Mouse (Mus musculus) frontal cortex, postnatal 36 days (tissue): ENCODE data around the gene Atp5d.
"Not testable (repeated sequence)": the region's sequence is repeated elsewhere in the genome, so short reads cannot be mapped to it uniquely, and the experiment has no call there.

Source experiments
- DNase-seq, 2 experiments: peaks; one replicate each; pipeline ENCODE4 v3.0.0; 2022; ENCODE audit warnings: low spot score in 2 of 2

Atp5d gene

GRCm38 (mm10) chr10:80166136-80166535, 27.7 kb downstream of the Atp5d start:
- not testable (repeated sequence) for DNase-seq

GRCm38 (mm10) chr10:80167460-80168037, 29.1 kb downstream of the Atp5d start:
- DNase-seq: peak; percentile 98

- DNase-seq: peak; percentile 93 to 95
These were observed 29.7 kb downstream of the Atp5d start for GRCm38 (mm10) chr10:80168038-80168661.

GRCm38 (mm10) chr10:80169070-80169469, 30.6 kb downstream of the Atp5d start:
- DNase-seq: no peak

- no peak for DNase-seq
These were observed 31.2 kb downstream of the Atp5d start for GRCm38 (mm10) chr10:80169651-80170050.

- no peak for DNase-seq
These were observed 31.6 kb downstream of the Atp5d start for GRCm38 (mm10) chr10:80170052-80170451.

- no peak for DNase-seq
These were observed 32.2 kb downstream of the Atp5d start for GRCm38 (mm10) chr10:80170601-80171021.

GRCm38 (mm10) chr10:80171252-80171651, 32.8 kb downstream of the Atp5d start:
- DNase-seq: no peak

- no peak for DNase-seq
These were observed 33.5 kb downstream of the Atp5d start for GRCm38 (mm10) chr10:80171760-80172526.

GRCm38 (mm10) chr10:80172527-80173292, 34.3 kb downstream of the Atp5d start, which contains the start of gene 1600002K03Rik:
Gene 1600002K03Rik, plus strand, starts transcription at chr10:80172944.
- DNase-seq: peak; percentile 93

- DNase-seq: no peak
These were observed 34.9 kb downstream of the Atp5d start for GRCm38 (mm10) chr10:80173358-80173757.

GRCm38 (mm10) chr10:80173955-80174640, 35.7 kb downstream of the Atp5d start:
- DNase-seq: no peak

GRCm38 (mm10) chr10:80174705-80175104, 36.3 kb downstream of the Atp5d start:
- DNase-seq: no peak

- peak in 1 of 2 experiments; percentile 61 for DNase-seq
These were observed 37.3 kb downstream of the Atp5d start for GRCm38 (mm10) chr10:80175536-80176269.

- no peak for DNase-seq
These were observed 37.9 kb downstream of the Atp5d start for GRCm38 (mm10) chr10:80176270-80176834.

- no peak for DNase-seq
These were observed 39.2 kb downstream of the Atp5d start for GRCm38 (mm10) chr10:80177441-80178279.

- DNase-seq: no peak
These were observed 40.9 kb downstream of the Atp5d start, which contains the start of gene Efna2 for GRCm38 (mm10) chr10:80179068-80180051. Gene Efna2, plus strand, starts transcription at chr10:80179482.

GRCm38 (mm10) chr10:80180288-80180687, 41.9 kb downstream of the Atp5d start:
- DNase-seq: no peak
